Mouse (Mus musculus) olfactory bulb, adult 2 months (tissue): ENCODE data around the gene Fgf16.

Experiments used
- CTCF ChIP-seq: fragments of 200-500 bp; IDR thresholded peaks from 2 replicates; pipeline ENCODE4 v1.5.1; 2012; ENCODE audit warnings: low read depth, mild to moderate bottlenecking, low read length, moderate library complexity; ENCODE audit not compliant: insufficient read depth
- POLR2A ChIP-seq: fragments of 200-500 bp; IDR thresholded peaks from 2 replicates; pipeline ENCODE4 v1.6.1; 2012; ENCODE audit warnings: mild to moderate bottlenecking, low read depth, low read length, moderate library complexity; ENCODE audit not compliant: insufficient read depth

DNA sequence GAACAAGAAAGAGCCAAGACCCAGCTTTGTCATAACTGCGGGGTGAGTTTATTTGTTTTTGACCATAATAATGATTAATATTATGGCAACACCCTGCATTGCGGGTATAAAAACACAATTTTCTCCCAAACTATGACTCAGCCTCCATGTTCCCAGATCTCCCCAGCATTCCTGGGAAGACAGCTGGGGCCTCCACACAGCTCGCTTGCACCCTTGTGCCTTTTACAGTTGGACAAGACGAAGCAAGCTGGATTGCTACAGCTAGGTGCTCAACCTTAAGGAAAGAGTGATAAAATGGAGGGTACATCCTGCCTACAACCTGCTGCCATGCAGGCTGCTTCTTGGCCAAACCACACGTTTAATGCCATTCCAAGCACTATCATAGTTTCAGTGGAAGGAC is 45.7 kb upstream of the Fgf16 start:
- TF ChIP-seq CTCF (no peak), POLR2A (no peak)
